Mouse (Mus musculus) mature B cell (primary cell): ENCODE measurements around the gene Cyp3a13.
"Not testable (repeated sequence)": the region's sequence is repeated elsewhere in the genome, so short reads cannot be mapped to it uniquely, and the experiment has no call there.

Experiments used
- in situ Hi-C: fragments of 300-500 bp; cut with MboI; formaldehyde crosslinking; loops from 2 replicates; pipeline ENCODE4 v1.14.3; 2019

Gene Cyp3a13

DNA sequence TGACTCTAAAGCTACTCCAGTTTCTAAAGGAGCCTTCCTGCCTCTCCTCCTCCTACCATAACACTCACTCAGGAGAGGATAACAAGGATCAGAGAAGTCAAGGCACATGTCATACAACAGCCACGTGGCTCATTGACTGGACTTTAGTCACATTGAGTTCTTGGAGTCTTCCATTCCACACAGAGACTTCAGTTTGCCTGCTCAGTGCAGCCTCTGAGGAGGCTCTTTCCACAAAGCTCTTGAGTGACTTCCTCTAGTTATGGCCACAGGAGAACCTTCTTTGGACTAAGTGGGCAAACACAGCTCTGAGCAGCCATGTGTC lies 49.1 kb downstream of the Cyp3a13 start:
- in situ Hi-C loops = not testable (repeated sequence)

DNA sequence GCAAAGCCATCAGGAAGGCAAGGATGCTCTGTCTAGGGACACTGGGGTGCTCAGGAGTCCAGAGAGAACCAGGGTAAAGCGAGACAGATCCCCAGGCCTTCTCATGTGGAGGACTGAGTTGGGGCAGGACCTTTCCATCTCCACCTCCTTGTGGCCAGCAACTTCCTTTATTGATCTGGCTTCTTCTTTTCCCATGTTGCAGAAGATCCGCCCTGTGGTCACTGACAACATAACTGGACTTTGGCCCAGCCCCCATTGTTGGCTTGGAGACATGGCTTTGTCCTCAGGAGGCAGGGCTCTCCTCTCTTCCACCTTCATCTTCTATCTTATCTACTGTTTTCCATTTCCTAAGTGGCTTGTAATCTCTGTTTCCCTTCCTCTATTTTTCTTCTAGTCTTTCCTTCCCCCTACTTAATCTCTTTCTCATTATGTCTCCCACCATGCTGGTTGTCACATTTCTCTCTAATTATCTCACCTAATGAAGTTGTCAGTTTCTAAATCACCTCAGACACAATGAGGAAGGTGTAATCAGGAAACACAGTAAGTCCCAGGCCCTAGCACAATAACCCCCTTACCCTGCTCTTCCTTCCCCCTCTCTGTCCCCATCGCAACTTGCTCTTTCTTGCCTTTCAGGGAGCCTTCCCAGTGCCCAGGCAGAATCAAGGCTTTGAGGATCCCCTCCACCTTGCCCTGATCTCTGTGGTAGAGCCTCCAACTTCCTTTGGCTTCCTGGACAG lies 49.6 kb downstream of the Cyp3a13 start, which contains the start of gene Pilrb2:
TSS of gene Pilrb2 (minus strand) at position 172 of the 737 bp plus-strand sequence.
- in situ Hi-C loops = not testable (repeated sequence)

DNA sequence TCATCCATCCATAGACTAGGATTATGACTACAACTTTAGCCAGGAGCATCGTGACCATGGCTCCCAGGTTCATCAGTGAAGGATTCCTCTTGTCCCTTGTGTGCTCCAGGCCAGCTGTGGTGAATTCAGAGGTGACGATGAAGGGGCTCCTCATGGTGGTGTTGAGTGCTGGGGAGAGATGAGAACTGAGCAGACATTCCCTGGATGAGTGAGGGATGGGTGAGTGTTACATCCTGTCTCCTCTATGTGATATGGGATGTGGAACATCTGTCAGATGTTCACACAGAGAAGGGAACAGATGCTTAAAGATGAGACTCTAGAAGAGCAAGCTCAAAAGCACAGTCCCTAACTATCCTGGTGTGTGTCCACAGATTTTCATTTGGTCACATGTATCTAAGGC lies 52.8 kb downstream of the Cyp3a13 start:
- in situ Hi-C loops = not testable (repeated sequence)

DNA sequence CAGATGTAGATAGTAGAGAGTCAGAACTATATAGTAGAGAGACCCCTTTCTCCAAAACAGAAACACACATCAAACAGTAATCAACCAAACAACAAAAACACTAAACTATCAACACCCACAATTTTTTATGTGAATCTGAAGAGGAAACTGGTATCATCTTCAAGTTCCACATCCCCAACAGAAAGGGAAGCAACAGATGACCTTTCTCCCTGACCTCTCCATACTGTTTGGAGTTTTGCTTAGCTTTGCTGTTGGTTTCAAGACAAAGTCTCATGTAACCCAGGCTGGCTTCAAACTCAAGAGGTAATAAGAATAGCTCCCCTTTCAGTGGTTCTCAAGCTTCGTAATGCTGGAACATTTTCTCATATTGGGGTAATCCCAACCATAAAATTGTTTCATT lies 57.4 kb downstream of the Cyp3a13 start:
- in situ Hi-C loops = not testable (repeated sequence)

DNA sequence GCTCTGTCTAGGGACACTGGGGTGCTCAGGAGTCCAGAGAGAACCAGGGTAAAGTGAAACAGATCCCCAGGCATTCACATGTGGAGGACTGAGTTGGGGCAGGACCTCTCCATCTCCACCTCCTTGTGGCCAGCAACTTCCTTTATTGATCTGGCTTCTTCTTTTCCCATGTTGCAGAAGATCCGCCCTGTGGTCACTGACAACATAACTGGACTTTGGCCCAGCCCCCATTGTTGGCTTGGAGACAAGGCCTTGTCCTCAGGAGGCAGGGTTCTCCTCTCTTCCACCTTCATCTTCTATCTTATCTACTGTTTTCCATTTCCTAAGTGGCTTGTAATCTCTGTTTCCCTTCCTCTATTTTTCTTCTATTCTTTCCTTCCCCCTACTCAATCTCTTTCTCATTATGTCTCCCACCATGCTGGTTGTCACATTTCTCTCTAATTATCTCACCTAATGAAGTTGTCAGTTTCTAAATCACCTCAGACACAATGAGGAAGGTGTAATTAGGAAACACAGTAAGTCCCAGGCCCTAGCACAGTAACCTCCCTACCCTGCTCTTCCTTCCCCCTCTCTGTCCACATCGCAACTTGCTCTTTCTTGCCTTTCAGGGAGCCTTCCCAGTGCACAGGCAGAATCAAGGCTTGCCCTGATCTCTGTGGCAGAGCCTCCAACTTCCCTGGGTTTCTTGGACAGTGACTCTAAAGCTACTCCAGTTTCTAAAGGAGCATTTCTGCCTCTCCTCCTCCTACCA lies 63.3 kb downstream of the Cyp3a13 start, which contains the start of gene Pilrb1:
TSS of gene Pilrb1 (minus strand) at position 147 of the 751 bp plus-strand sequence.
- in situ Hi-C loops = not testable (repeated sequence)

DNA sequence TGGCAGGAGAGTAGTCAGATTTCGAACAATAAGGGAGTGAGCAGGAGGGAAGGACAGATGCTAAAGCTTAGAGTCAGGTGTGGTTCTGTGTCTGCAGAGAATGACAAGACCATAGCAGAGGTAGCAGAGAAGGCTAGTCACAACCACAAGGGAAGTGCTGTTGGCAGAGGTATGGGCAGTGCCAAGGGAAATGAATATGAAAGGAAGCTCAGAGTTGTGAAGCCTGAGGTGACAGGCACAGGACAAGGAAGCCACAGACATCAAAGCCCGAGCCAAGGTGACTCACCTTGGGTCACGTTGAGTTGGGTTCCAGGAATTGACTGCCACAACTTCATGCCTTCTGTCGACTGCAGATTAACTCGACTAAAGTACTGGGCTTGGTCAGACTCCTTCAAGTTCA lies 64.5 kb downstream of the Cyp3a13 start:
- in situ Hi-C loops = not testable (repeated sequence)

DNA sequence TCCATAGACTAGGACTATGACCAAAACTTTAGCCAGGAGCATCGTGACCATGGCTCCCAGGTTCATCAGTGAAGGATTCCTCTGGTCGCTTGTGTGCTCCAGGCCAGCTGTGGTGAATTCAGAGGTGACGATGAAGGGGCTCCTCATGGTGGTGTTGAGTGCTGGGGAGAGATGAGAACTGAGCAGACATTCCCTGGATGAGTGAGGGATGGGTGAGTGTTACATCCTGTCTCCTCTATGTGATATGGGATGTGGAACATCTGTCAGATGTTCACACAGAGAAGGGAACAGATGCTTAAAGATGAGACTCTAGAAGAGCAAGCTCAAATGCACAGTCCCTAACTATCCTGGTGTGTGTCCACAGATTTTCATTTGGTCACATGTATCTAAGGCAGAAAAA lies 66.5 kb downstream of the Cyp3a13 start:
- in situ Hi-C loops = not testable (repeated sequence)

DNA sequence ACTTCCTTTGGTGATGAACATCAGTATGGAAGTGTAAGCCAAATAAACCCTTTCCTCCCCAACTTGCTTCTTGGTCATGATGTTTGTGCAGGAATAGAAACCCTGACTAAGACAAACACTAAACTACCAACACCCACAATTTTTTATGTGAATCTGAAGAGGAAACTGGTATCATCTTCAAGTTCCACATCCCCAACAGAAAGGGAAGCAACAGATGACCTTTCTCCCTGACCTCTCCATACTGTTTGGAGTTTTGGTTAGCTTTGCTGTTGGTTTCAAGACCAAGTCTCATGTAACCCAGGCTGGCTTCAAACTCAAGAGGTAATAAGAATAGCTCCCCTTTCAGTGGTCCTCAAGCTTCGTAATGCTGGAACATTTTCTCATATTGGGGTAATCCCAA lies 71.1 kb downstream of the Cyp3a13 start:
- in situ Hi-C loops = not testable (repeated sequence)
